Mouse (Mus musculus) midbrain, embryonic 13.5 days (tissue): Measurements from ENCODE around the gene Dnajc27. TPM values are rescaled to one million over a fixed set of nuclear protein-coding genes. Genes with fewer than 3 reads are reported as not detected.
A peak's percentile ranks its signal among the peaks of the same experiment; 100 is the strongest.

Experiments
- ATAC-seq: fragments of 200-750 bp; cut with Nextera tagmentation; 2 replicates; pipeline ENCODE4 v1.8.0; 2017; ENCODE audit warnings: mild to moderate bottlenecking, moderate TSS enrichment, moderate library complexity
- H3K27ac ChIP-seq: fragments of 300-500 bp; sonication (generic); 2 replicates; pipeline ENCODE4 v1.5.1; 2015; ENCODE audit warnings: inconsistent platforms, mild to moderate bottlenecking, moderate library complexity
- H3K27me3 ChIP-seq: fragments of 300-500 bp; sonication (generic); 2 replicates; pipeline ENCODE4 v1.6.1; 2015; ENCODE audit warnings: mild to moderate bottlenecking, inconsistent platforms
- H3K36me3 ChIP-seq: fragments of 300-500 bp; sonication (generic); 2 replicates; pipeline ENCODE4 v1.6.1; 2015; ENCODE audit warnings: mild to moderate bottlenecking, inconsistent platforms
- H3K4me1 ChIP-seq: fragments of 300-500 bp; sonication (generic); replicated peaks from 2 replicates; pipeline ENCODE4 v1.6.1; 2015; ENCODE audit warnings: inconsistent platforms
- H3K4me2 ChIP-seq: fragments of 300-500 bp; sonication (generic); replicated peaks from 2 replicates; pipeline ENCODE4 v1.6.1; 2015; ENCODE audit warnings: moderate library complexity, mild to moderate bottlenecking, inconsistent platforms
- H3K4me3 ChIP-seq: fragments of 300-500 bp; sonication (generic); replicated peaks from 2 replicates; pipeline ENCODE4 v1.5.1; 2015; ENCODE audit warnings: mild to moderate bottlenecking, inconsistent platforms
- H3K9ac ChIP-seq: fragments of 300-500 bp; sonication (generic); replicated peaks from 2 replicates; pipeline ENCODE4 v1.6.1; 2015; ENCODE audit warnings: mild to moderate bottlenecking, inconsistent platforms
- H3K9me3 ChIP-seq: fragments of 300-500 bp; sonication (generic); 2 replicates; pipeline ENCODE4 v1.6.1; 2016; ENCODE audit warnings: mild to moderate bottlenecking, inconsistent platforms
- WGBS: fragments of 180-500 bp; shearing (Covaris S2); methylation state at CpG from one replicate; pipeline ENCODE4 v1.1.7; 2015; 5-methylcytosine and 5-hydroxymethylcytosine counted together
- polyA plus RNA-seq: library from polyadenylated mRNA; unstranded; fragments of >200 nt; fragmentation: Nextera tagmentation; extraction: Ambion mirVana; gene quantifications from 2 replicates; pipeline ENCODE4 v1.2.1, GENCODE M21; 2015

The Dnajc27 gene
- polyA plus RNA-seq: 15.0 and 15.4 TPM in 2 replicates

DNA sequence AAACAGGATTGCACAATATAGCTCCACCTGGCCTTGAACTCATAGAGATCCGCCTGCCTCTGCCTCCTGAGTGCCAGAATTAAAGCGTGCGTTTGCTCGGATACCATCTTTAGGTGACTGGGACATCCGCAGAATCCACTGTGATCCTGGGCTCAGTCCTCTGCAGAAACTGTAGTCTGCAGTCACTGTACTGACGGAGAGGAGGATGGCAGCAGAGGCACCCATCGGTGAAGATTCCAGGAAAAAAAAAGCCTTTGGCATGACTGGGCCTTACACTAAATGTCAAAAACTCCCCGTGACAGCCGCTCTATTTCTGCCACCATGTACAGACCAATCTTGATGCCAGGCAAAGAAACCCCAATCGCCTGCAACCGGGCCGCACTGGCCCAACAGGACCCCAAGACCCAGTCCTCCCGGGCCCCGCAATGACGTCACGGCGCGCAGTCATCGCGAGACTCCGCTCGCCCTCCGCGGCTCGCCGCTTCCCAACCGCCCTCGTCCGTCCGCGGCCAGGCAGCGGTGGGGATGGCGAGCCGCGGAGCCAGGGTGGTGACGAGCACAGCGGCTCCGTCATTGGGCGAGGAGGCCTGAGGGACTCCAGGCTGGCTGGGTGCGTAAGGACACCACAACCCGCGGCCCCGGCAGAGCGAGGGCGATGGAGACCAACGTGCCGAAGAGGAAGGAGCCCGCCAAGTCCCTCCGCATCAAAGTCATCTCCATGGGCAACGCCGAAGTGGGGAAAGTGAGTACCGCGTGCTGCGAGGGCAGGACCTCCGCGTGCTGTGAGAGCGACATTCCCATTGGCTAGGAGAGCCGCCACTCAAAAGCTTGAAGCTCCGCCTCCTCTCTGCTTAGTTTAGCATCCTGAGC is at the start of gene Dnajc27:
Gene Dnajc27, plus strand, starts transcription at position 452 of the 870 bp plus-strand sequence.
- ATAC-seq: peak; percentile 96
- H3K4me3 ChIP-seq: peak within 1 kb of the TSS; percentile 59
- WGBS: 4% methylated on average over 59 of the region's 59 CpGs
- H3K4me1 ChIP-seq: peaks cover 19% of the 10 kb centered on the region
- H3K27me3 ChIP-seq: no peaks in the 10 kb centered on the region
- H3K4me2 ChIP-seq: peak within 1 kb of the TSS; percentile 61
- H3K36me3 ChIP-seq: peaks cover 15% of the 10 kb centered on the region
- H3K9me3 ChIP-seq: no peaks in the 10 kb centered on the region
- H3K9ac ChIP-seq: peak within 1 kb of the TSS; percentile 77
- peak within 1 kb of the TSS; percentile 97 for H3K27ac ChIP-seq

DNA sequence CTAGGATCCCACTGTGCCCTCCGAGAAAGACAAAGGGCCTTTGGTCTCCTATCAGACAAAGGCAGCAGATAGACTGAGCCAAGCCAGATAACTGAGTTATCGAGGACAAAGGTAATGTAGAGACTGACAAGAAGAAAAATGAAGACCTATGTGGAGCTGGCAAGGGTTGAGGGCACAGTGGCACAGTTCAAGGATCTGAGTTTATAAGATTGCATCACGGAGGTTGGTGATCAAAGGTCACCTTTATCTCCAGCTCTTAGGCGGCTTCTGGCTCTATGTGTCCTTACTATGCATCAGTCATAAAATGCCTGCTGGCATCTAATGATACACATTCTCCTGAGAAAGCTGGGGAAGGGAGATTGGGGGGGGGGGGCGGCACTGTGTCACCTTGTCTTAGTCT is 46.2 kb upstream of the Dnajc27 start:
- H3K9ac ChIP-seq: no peak overlapping the region
- no peaks in the 10 kb centered on the region for H3K9me3 ChIP-seq
- H3K36me3 ChIP-seq: peaks cover 5% of the 10 kb centered on the region; the same call in 1 of the 2 replicates
- no peak overlapping the region for H3K4me3 ChIP-seq
- no peak overlapping the region for H3K27ac ChIP-seq
- WGBS: 92% methylated on average over 5 of the region's 5 CpGs
- ATAC-seq: no peak
- H3K4me2 ChIP-seq: peak overlapping the region; percentile 80; the same call in 1 of the 2 replicates
- peaks cover 20% of the 10 kb centered on the region for H3K4me1 ChIP-seq
- 0 out of 2 replicates have a peak, but pooled peaks cover 10% of the 10 kb centered on the region for H3K27me3 ChIP-seq

DNA sequence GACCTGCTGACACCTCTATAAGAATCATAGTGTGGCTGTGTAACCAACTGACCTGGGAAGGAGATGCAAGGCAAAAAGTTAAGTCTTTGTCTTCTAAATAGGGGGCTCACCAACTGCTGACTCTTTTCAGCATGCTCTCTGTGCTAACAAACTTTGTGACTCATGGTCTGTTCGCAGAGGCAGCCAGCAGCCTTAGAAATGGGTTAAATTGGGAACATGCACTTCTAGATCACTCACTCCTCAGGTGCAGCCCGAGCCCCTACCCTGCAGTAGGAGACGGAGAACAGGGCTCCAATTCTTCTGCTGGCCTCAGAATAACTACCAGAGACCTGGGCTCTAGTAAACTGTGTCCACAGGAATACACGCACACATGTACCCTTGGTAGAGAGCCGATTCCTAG is 44.9 kb upstream of the Dnajc27 start:
- peak; percentile 10; the same call in 1 of the 2 replicates for ATAC-seq
- H3K4me3 ChIP-seq: peak overlapping the region; percentile 82
- H3K4me1 ChIP-seq: peaks cover 25% of the 10 kb centered on the region
- H3K27me3 ChIP-seq: 0 out of 2 replicates have a peak, but pooled peaks cover 10% of the 10 kb centered on the region
- 19% methylated on average over 5 of the region's 5 CpGs for WGBS
- H3K27ac ChIP-seq: peak overlapping the region; percentile 85; the same call in 1 of the 2 replicates
- no peaks in the 10 kb centered on the region for H3K9me3 ChIP-seq
- peaks cover 5% of the 10 kb centered on the region; the same call in 1 of the 2 replicates for H3K36me3 ChIP-seq
- H3K4me2 ChIP-seq: peak overlapping the region; percentile 80
- peak overlapping the region; percentile 91 for H3K9ac ChIP-seq

DNA sequence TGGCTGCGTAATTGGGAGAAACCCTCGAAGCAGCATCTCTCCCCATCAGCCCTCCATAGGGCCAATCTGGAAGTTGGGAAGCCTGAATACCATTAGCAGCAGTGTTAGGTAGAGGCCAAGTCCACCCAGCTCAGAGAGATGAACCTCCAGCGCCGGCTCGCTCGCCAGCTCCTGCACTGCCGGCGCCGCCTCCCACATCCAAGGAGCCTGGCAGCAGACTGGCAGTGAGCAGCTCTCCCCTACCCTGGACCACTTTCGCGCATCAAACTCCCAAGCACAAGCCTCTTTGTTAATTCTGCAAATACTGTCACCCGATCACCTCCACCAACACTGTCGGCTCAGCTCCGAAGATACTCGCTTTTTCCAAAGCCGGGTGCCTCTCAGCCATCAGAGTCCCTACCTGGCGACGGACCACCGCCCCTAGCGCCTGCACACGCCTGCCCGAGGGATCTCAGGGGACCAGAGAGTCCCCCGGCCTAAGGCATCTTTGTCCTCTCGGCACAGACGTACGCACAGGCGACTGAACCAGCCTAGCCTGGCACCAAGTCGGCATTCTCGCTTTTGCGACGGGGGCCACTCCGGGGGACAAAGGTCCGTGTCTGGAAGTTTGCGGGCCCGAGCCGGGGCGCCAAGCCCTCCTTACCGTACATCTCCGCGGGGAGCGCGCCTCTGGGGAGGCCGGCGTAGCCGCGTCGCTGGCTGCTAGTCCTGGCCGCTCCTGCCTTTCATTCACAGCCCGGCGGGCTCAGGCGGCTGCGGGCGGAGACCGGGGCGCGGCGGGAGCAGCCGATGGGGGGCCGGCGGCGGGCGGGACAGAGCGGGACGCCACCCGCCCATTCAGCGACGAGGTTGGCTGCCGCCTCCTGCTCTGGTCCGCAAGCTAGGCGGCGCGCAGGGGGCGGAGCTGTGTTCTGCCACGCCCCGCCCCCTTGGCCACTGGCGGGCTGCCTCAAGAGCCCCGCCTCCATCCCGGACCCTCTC is 44.0 kb upstream of the Dnajc27 start, which contains the start of gene Efr3b:
Gene Efr3b, minus strand, starts transcription at position 855 of the 981 bp plus-strand sequence.
- H3K4me2 ChIP-seq: peak within 1 kb of the TSS; percentile 80
- peaks cover 5% of the 10 kb centered on the region; the same call in 1 of the 2 replicates for H3K36me3 ChIP-seq
- H3K9me3 ChIP-seq: no peaks in the 10 kb centered on the region
- peaks cover 26% of the 10 kb centered on the region for H3K4me1 ChIP-seq
- H3K4me3 ChIP-seq: peak within 1 kb of the TSS; percentile 82
- 0 out of 2 replicates have a peak, but pooled peaks cover 10% of the 10 kb centered on the region for H3K27me3 ChIP-seq
- ATAC-seq: peak; percentile 95
- WGBS: under 1% methylated on average over 68 of the region's 78 CpGs
- H3K9ac ChIP-seq: peak within 1 kb of the TSS; percentile 91
- peak within 1 kb of the TSS; percentile 85 for H3K27ac ChIP-seq

DNA sequence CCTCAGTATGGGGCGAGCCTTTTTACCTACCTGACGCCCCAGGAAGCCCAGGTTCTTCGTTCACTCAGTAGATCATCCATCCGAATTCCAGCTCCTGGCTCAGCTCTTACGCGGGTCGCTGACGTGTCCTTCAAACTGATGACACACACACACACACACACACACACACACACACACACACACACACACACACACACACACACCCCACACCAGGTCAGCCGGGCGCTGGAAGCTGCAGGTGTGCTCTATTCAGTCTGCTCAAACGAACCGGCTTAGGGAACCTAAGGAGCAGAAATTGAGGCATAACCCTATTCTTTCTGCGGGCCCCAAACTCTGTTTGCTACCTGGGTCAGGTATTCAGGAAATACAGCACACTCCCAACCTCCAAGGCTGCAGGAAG is 43.3 kb upstream of the Dnajc27 start:
- no peaks in the 10 kb centered on the region for H3K36me3 ChIP-seq
- no peak for ATAC-seq
- no peaks in the 10 kb centered on the region for H3K9me3 ChIP-seq
- H3K4me2 ChIP-seq: peak overlapping the region; percentile 80
- H3K4me1 ChIP-seq: peaks cover 26% of the 10 kb centered on the region
- H3K9ac ChIP-seq: peak overlapping the region; percentile 91; the same call in 1 of the 2 replicates
- H3K27me3 ChIP-seq: 0 out of 2 replicates have a peak, but pooled peaks cover 10% of the 10 kb centered on the region
- H3K27ac ChIP-seq: no peak overlapping the region
- WGBS: 2% methylated on average over 13 of the region's 13 CpGs
- peak overlapping the region; percentile 82 for H3K4me3 ChIP-seq

DNA sequence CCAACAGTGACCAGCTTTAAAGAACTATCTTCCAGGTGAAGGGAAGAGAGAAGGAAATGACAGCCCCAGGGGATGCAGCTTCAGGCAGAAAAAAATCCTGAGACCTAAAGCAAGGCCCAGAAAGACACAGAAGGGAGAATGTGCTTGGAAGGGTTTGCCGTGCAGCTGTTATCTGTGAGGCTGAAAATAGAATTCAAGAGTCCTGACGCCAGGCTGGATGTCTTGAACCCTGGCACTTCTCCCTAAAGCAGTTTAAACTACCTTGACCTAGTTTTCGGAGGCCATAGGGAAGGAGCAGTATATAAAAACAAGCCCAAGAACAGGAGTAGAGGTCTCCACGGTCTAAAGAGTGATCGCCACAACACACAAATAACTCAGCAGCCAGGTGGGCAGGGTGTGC is 40.0 kb upstream of the Dnajc27 start:
- 76% methylated on average over 5 of the region's 5 CpGs for WGBS
- Histone ChIP-seq H3K4me3 (no peak overlapping the region), H3K4me1 (peaks cover 12% of the 10 kb centered on the region), H3K36me3 (no peaks in the 10 kb centered on the region), H3K9ac (no peak overlapping the region), H3K9me3 (no peaks in the 10 kb centered on the region), H3K4me2 (no peak overlapping the region), H3K27ac (peak overlapping the region; percentile 12; the same call in 1 of the 2 replicates), H3K27me3 (0 out of 2 replicates have a peak, but pooled peaks cover 10% of the 10 kb centered on the region)
- no peak for ATAC-seq

DNA sequence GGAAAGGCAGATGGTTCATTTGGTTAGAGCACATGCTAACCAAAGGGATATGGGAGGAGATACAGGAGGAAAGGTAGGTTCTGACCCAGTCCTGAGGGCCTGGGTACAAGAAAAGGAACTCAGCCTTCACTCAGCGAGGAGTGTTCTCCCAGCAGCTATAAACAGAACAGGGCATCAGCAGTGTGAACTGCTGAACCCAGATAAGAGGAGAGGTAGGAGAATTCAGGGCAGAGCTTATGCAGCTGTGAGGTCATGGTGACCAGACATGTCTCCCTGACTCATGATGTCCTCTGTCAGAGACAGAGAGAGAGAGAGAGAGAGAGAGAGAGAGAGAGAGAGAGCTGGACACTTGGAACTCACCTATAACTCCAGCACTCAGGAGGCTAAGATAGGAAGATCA is 36.4 kb upstream of the Dnajc27 start:
- Histone ChIP-seq H3K9ac (no peak overlapping the region), H3K27ac (no peak overlapping the region), H3K9me3 (no peaks in the 10 kb centered on the region), H3K4me1 (peaks cover 7% of the 10 kb centered on the region; the same call in 1 of the 2 replicates), H3K4me2 (no peak overlapping the region), H3K27me3 (no peaks in the 10 kb centered on the region), H3K4me3 (no peak overlapping the region), H3K36me3 (no peaks in the 10 kb centered on the region)
- WGBS: 91% methylated on average over 1 of the region's 1 CpGs
- ATAC-seq: no peak

DNA sequence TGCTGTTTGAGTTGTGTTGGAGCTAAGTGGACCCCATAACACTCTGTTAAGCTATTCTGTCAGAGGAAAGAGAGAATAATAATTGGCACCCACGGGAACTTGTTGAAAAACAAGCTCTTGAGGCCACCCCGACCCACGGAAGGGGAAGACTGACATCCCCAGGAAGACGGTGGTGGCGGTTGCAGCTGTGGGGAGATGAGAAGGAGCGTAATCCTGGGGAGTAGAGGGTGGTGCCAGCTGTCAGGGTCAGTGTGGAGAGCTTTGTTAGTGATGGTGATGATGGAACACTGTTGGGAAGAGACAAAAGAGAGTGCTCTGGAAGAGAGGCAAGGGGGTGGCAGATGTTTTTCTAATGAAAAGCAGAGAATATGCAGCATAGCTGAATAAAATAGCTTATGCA is 34.4 kb upstream of the Dnajc27 start:
- H3K4me1 ChIP-seq: no peaks in the 10 kb centered on the region
- H3K36me3 ChIP-seq: no peaks in the 10 kb centered on the region
- 50% methylated on average over 6 of the region's 6 CpGs for WGBS
- no peaks in the 10 kb centered on the region for H3K9me3 ChIP-seq
- H3K27ac ChIP-seq: no peak overlapping the region
- ATAC-seq: no peak
- no peaks in the 10 kb centered on the region for H3K27me3 ChIP-seq
- H3K4me2 ChIP-seq: no peak overlapping the region
- H3K4me3 ChIP-seq: no peak overlapping the region
- H3K9ac ChIP-seq: no peak overlapping the region

DNA sequence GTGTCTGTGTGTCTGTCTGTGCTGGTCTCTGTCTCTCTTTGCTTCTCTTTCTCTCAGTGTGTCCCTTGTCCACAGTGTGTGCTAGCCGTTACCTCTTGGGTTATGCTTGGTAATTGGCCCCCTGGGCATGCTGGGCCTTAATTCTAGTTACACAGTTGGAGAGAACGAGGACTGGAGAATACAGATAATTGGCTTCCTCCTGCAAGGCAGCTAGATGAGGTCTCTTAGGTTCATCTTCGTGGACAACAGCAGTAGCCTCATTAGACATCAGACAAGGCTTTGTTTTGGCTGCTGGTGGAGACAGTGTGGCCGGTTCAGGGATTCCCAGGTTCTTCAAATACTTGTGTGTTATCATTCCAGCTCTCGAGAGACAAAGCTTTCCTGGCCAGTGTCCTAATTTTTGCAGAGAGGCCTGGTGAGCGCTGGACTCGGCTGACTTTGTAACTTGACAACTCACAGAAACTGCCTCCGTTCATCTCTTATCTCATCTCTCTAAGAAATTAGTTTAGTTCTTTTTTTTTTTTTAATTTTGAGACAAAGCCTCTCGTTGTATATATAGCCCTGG is 31.4 kb upstream of the Dnajc27 start:
- 60% methylated on average over 9 of the region's 9 CpGs for WGBS
- Histone ChIP-seq H3K4me1 (no peaks in the 10 kb centered on the region), H3K9ac (no peak overlapping the region), H3K36me3 (no peaks in the 10 kb centered on the region), H3K4me3 (no peak overlapping the region), H3K27me3 (no peaks in the 10 kb centered on the region), H3K27ac (no peak overlapping the region), H3K4me2 (no peak overlapping the region), H3K9me3 (no peaks in the 10 kb centered on the region)
- ATAC-seq: no peak

DNA sequence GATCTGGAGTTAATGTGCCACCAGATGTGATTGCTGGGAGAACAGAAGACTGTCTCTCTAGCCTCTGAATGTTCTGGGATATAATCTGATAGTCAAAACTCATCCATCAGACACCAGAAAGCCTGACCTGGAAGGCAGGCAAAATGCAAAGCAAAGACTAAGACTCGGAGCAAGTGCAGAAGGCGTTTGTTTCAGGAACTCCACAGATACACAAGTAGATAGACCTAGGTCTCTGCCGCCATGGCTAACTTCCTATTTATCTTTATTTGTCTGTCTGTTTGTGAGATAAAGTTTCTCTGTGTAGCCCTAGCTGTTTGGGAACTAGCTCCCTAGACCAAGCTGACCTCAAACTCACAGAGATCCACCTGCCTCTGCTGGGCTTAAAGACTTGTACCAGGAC is 28.7 kb upstream of the Dnajc27 start:
- Histone ChIP-seq H3K9me3 (no peaks in the 10 kb centered on the region), H3K4me2 (no peak overlapping the region), H3K4me1 (no peaks in the 10 kb centered on the region), H3K27ac (no peak overlapping the region), H3K27me3 (no peaks in the 10 kb centered on the region), H3K4me3 (no peak overlapping the region), H3K36me3 (no peaks in the 10 kb centered on the region), H3K9ac (no peak overlapping the region)
- ATAC-seq: no peak
- WGBS: 90% methylated on average over 3 of the region's 3 CpGs

DNA sequence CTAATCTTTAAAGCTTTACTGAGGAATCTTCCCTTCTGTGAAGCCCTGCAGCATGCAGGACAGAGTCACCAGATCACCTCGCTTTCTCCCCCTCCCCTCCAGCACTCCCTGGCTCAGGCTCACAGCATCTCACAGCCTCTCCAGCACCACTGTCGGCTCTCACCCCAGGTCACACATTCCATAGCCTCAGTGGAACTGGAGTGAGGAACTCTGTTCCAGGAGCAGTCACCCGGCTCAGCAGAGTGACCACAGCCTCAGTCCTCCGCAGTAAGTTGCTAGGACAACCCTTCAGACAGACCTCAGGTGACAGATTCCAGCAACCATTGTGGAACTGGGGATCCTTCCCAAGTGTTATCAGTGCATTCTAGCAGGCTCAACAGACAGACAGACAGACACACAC is 27.5 kb upstream of the Dnajc27 start:
- Histone ChIP-seq H3K9me3 (no peaks in the 10 kb centered on the region), H3K27me3 (no peaks in the 10 kb centered on the region), H3K4me1 (no peaks in the 10 kb centered on the region), H3K4me3 (no peak overlapping the region), H3K36me3 (no peaks in the 10 kb centered on the region), H3K9ac (no peak overlapping the region), H3K27ac (no peak overlapping the region), H3K4me2 (no peak overlapping the region)
- no peak for ATAC-seq
- WGBS: 42% methylated on average over 4 of the region's 4 CpGs
